Mouse (Mus musculus) frontal cortex, postnatal 25 days (tissue): ENCODE measurements around the gene Hormad2.

Experiments
- DNase-seq, 2 experiments: peaks; one replicate each; pipeline ENCODE4 v3.0.0; 2022; ENCODE audit warnings: low spot score in 2 of 2

Gene Hormad2

GRCm38 (mm10) chr11:4446195-4446868, 5.4 kb upstream of the Hormad2 start:
- DNase-seq: no peak

GRCm38 (mm10) chr11:4442280-4442679, 1.4 kb upstream of the Hormad2 start:
- DNase-seq: no peak

- no peak for DNase-seq
Observed at GRCm38 (mm10) chr11:4438211-4438610, 2.7 kb downstream of the Hormad2 start.

- DNase-seq: no peak
Observed at GRCm38 (mm10) chr11:4437318-4437717, 3.6 kb downstream of the Hormad2 start.

- no peak for DNase-seq
Observed at GRCm38 (mm10) chr11:4436631-4437030, 4.3 kb downstream of the Hormad2 start.

GRCm38 (mm10) chr11:4434461-4434860, 6.4 kb downstream of the Hormad2 start:
- DNase-seq: no peak

- DNase-seq: no peak
Observed at GRCm38 (mm10) chr11:4423818-4424217, 17.1 kb downstream of the Hormad2 start.

GRCm38 (mm10) chr11:4422494-4423425, 18.1 kb downstream of the Hormad2 start:
- DNase-seq: no peak

- no peak for DNase-seq
Observed at GRCm38 (mm10) chr11:4421933-4422488, 18.9 kb downstream of the Hormad2 start.

GRCm38 (mm10) chr11:4417986-4418385, 22.9 kb downstream of the Hormad2 start:
- no peak for DNase-seq

GRCm38 (mm10) chr11:4412294-4412693, 28.6 kb downstream of the Hormad2 start:
- no peak for DNase-seq

- DNase-seq: no peak
Observed at GRCm38 (mm10) chr11:4404277-4404676, 36.6 kb downstream of the Hormad2 start.

GRCm38 (mm10) chr11:4403381-4403780, 37.5 kb downstream of the Hormad2 start:
- no peak for DNase-seq

GRCm38 (mm10) chr11:4401251-4401650, 39.7 kb downstream of the Hormad2 start:
- no peak for DNase-seq

- no peak for DNase-seq
Observed at GRCm38 (mm10) chr11:4394226-4394625, 46.7 kb downstream of the Hormad2 start.

GRCm38 (mm10) chr11:4388018-4388417, 52.9 kb downstream of the Hormad2 start:
- DNase-seq: no peak

GRCm38 (mm10) chr11:4382321-4382720, 58.6 kb downstream of the Hormad2 start:
- DNase-seq: no peak

GRCm38 (mm10) chr11:4379857-4380256, 61.0 kb downstream of the Hormad2 start:
- DNase-seq: no peak

- DNase-seq: no peak
Observed at GRCm38 (mm10) chr11:4366389-4366788, 74.5 kb downstream of the Hormad2 start.

- DNase-seq: no peak
Observed at GRCm38 (mm10) chr11:4355430-4355829, 85.5 kb downstream of the Hormad2 start.

- DNase-seq: no peak
Observed at GRCm38 (mm10) chr11:4352637-4353036, 88.3 kb downstream of the Hormad2 start.

GRCm38 (mm10) chr11:4343926-4344325, 97.0 kb downstream of the Hormad2 start:
- DNase-seq: no peak

- no peak for DNase-seq
Observed at GRCm38 (mm10) chr11:4342027-4342426, 98.9 kb downstream of the Hormad2 start.
